Mouse (Mus musculus) spleen, postnatal 4 days (tissue): ENCODE data around the gene Itih2.
A peak's percentile ranks its signal among the peaks of the same experiment; 100 is the strongest.

Source experiments
- DNase-seq, 2 experiments: peaks; one replicate each; pipeline ENCODE4 v3.0.0; 2022; ENCODE audit warnings: low spot score in 2 of 2

Gene Itih2

GRCm38 (mm10) chr2:10131296-10131695 is at the start of gene Itih2:
Itih2 (minus strand) TSS chr2:10131396.
- DNase-seq: no peak

- DNase-seq: no peak
These were observed 38.8 kb upstream of the Itih2 start for GRCm38 (mm10) chr2:10169991-10170390.

DNA sequence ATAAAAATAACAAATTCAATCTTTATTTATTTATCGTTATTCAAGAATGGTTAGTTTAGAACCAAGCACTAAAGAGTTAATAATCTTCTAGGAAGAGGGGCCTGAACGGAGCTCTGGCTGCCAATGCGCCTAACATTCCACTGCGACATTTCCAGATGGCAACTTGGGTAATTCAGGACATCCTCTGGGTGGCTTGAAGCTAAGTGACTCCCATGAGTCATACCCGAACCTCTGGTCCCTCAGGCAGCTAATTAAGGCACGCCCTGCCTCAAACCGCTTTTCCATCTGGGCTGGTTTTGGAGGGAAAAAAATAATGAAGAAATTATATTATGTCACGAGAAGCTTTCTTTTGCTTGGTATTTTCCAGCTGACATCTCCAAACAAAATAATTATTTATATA is 36.8 kb upstream of the Itih2 start:
- no peak for DNase-seq

DNA sequence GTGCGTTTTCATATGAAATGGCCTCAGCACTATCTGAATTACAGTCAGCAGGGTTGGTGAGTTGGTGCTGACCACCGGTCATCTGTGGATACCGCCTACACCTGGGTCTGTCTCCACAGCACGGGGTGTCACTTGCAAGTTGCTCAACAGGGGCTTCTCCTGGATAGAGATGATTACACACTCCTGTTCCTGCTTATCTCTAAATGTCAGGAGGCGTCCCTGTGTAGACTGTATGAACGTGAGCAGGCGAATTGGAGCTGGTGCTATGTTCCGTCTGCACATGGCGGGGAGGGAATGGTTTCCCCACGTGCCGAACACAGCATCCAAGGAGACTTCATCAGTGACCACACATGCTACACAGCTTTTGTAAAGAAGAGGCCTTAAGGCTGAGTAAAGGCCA is 36.1 kb upstream of the Itih2 start:
- no peak for DNase-seq

- DNase-seq: no peak
These were observed 35.4 kb upstream of the Itih2 start for GRCm38 (mm10) chr2:10166635-10167034.

DNA sequence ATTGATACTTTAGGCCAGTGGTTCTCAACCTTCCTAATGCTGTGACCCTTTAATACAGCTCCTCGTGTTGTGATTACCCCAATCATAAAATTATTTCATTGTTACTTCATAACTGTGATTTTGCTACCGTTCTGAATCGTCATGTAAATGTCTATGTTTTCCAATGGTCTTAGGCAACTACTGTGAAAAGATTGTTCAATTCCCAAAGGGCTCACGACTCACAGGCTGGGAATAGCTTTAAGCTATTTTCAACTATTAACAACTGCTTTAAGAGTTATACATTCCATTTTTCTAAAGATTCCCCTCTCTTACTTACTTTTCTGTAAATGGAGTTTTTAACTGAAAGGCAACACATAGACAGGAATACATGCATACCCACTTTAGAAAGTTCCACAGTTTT is 30.8 kb upstream of the Itih2 start:
- no peak for DNase-seq

GRCm38 (mm10) chr2:10157184-10157583 is 26.0 kb upstream of the Itih2 start:
- no peak for DNase-seq

GRCm38 (mm10) chr2:10153201-10154075 is 22.2 kb upstream of the Itih2 start, which contains the start of gene Itih5:
Itih5 (plus strand) TSS chr2:10153571.
- DNase-seq: peak; percentile 56 to 71

DNA sequence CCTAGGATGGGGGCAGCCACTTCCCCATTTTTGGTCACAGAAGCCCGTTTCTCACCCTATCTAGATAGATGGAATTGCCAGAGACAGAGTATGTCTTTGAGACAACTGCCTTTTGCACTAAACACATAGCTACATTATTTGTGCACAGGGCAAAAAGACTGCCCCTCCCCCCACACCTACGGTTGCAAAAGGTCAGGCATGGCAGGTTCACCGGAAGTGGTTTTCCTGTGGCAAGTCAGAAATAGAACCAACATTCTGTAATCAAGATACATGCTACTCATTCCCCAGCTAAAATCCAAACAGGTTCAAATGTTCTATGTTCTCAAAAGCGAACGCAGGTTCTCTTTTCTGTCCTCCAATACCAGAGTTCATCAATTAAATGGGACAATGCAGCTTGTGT is 21.4 kb upstream of the Itih2 start:
- peak in 1 of 2 experiments; percentile 19 for DNase-seq

DNA sequence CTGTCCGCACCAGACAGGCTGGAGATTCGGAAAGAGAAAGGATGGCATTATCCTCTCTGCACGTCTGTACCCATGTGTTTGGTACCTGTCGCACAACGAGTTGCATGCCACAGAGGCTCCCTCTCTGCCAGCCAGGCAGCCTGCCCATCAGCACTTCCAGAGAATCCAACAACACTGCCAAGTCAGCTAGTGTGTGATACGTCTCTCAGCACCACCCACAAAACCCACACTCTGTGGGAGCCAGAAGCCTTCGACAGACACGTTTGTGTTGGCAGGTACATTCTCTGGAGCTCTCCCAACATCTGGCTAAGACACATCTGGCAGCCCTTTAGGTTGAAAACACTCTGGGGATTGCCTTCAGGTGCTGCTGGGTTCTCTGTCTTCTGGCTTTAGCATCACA is 16.0 kb upstream of the Itih2 start:
- no peak for DNase-seq

DNA sequence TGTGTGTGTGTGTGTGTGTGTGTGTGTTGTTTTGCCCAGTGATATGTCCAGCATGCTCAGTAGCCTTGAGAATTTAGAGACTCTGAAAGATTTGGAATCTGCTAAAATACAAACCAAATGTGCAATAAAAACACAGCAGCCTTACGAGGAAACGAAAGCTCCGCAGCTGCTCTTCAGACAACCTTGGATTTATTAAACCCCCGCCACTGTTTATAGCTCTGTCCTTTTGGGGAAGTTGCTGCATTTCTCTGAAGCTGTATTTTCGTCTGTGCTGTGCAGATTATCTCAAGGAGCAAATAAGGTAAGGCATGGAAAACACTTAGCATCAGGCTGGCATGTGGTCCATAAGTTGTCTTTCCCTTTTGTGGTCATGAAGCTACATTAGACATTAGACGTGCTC is 14.3 kb upstream of the Itih2 start:
- no peak for DNase-seq

DNA sequence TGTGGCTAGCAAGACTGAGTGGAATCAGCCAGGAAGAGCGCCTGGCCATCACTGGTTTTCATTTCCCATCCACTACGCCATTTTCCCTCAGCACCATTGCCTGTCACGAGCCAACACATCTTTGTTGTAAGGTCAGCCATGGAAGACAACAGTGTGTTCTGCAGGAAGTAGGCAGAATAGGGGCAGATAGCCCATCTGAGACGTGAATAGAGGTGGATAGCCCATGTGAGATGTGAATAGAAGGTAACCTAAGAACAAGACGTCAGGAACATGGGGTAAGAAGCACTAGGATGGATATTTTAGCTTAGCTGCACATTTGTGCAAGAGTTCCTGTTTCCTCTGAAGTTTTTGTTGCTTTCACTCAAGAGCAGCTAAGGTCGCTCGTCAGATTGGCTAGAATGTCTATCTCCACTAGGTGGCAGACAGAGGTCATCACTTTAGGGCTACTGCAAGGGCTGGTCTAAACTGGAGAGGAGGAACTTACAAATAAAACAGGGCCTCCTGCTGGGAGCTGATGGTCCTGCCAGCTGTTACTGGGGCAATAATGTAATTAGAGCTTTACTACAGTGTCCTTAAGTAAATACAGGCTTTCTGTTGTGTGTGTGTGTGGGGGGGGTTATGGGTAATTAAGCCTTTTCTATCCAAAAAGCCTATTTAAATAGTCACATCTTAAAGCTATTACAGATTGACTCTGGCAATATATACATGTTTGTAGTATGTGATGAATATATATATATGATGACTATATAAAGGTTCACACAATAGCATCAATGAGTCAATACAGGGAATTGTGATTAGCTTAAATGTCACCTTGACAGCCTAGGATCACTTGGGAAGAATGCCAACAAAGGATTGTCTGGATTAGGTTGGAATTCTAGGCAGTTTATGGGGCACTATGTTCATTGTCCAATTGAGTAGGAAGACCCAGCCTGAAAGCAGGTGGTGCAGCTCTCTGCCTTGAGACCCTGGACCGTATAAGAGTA is 11.6 kb upstream of the Itih2 start:
- DNase-seq: peak in 1 of 2 experiments; percentile 55

DNA sequence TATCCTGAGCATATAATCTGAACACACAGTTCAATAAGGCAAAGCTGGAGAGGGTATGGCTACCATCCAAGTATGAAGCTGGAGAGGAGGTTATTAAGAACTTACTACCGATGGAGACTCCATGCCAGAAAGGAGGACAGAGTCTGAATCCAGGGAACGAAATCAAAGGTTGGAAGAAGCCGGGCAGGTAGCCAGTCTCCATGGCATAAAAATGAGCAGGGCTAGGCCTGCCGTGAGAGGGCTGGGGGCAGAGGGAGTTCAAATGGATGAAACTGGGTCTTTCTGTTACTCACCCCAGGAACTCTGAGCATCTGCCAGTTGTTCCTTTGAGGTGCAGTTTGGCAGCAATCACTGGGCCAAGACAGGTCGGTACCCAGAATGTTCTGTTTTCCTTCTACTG is 9.3 kb upstream of the Itih2 start:
- no peak for DNase-seq

GRCm38 (mm10) chr2:10137320-10137719 is 6.1 kb upstream of the Itih2 start:
- DNase-seq: no peak

GRCm38 (mm10) chr2:10133941-10134340 is 2.7 kb upstream of the Itih2 start:
- no peak for DNase-seq

- no peak for DNase-seq
These were observed 932 bp upstream of the Itih2 start for GRCm38 (mm10) chr2:10132128-10132527.

GRCm38 (mm10) chr2:10130341-10130990 is 730 bp downstream of the Itih2 start:
- DNase-seq: no peak

- DNase-seq: no peak
These were observed 2.6 kb downstream of the Itih2 start for GRCm38 (mm10) chr2:10128571-10128970.

GRCm38 (mm10) chr2:10127471-10127870 is 3.7 kb downstream of the Itih2 start:
- no peak for DNase-seq

- no peak for DNase-seq
These were observed 5.1 kb downstream of the Itih2 start for GRCm38 (mm10) chr2:10126122-10126521.

- DNase-seq: no peak
These were observed 9.4 kb downstream of the Itih2 start for GRCm38 (mm10) chr2:10121826-10122225.

DNA sequence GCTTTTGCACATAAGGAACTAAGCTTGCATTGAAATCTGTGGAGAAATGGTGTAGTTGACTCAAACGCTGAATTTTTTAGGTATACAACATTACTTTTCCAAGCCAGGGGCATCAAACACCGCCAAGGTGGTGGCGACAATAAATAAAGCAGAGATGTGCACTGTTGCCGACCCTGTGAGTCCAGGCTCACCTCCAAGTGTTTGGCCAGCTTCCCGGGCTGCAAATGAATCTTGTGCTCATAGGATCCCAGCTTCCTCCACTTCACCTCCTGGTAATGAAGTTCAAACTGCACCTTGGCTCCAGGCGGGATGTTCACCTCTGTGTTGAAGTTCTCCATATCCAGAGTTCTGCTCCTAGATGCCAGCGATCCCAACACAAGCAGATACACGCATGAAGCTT is 11.9 kb downstream of the Itih2 start:
- no peak for DNase-seq
